Mouse (Mus musculus) lung, embryonic 15.5 days (tissue): ENCODE data around the gene Idh2. TPM values are rescaled to one million over a fixed set of nuclear protein-coding genes. Genes with fewer than 3 reads are reported as not detected.

Experiments
- ATAC-seq: fragments of 200-750 bp; cut with Nextera tagmentation; 2 replicates; pipeline ENCODE4 v1.8.0; 2017; ENCODE audit warnings: moderate number of reproducible peaks, borderline replicate concordance; ENCODE audit not compliant: low FRiP score, low TSS enrichment; ENCODE audit errors: extremely low read depth
- H3K27ac ChIP-seq: fragments of 300-500 bp; sonication (generic); 2 replicates; pipeline ENCODE4 v1.5.1; 2015; ENCODE audit warnings: moderate library complexity, mild to moderate bottlenecking, inconsistent platforms
- H3K27me3 ChIP-seq: fragments of 300-500 bp; sonication (generic); 2 replicates; pipeline ENCODE4 v1.6.1; 2015; ENCODE audit warnings: inconsistent platforms
- H3K36me3 ChIP-seq: fragments of 300-500 bp; sonication (generic); 2 replicates; pipeline ENCODE4 v1.6.1; 2015; ENCODE audit warnings: inconsistent platforms
- H3K4me1 ChIP-seq: fragments of 300-500 bp; sonication (generic); 2 replicates; pipeline ENCODE4 v1.6.1; 2015; ENCODE audit warnings: inconsistent platforms
- H3K4me2 ChIP-seq: fragments of 300-500 bp; sonication (generic); 2 replicates; pipeline ENCODE4 v1.6.1; 2015; ENCODE audit warnings: inconsistent platforms, mild to moderate bottlenecking, moderate library complexity
- H3K4me3 ChIP-seq: fragments of 300-500 bp; sonication (generic); 2 replicates; pipeline ENCODE4 v1.5.1; 2015; ENCODE audit warnings: mild to moderate bottlenecking, inconsistent platforms
- H3K9ac ChIP-seq: fragments of 300-500 bp; sonication (generic); 2 replicates; pipeline ENCODE4 v1.6.1; 2015; ENCODE audit warnings: inconsistent platforms
- H3K9me3 ChIP-seq: fragments of 300-500 bp; sonication (generic); 2 replicates; pipeline ENCODE4 v1.6.1; 2016; ENCODE audit warnings: inconsistent platforms
- WGBS: fragments of 180-500 bp; shearing (Covaris S2); methylation state at CpG from one replicate; pipeline ENCODE4 v1.1.7; 2015; 5-methylcytosine and 5-hydroxymethylcytosine counted together
- polyA plus RNA-seq: library from polyadenylated mRNA; unstranded; fragments of >200 nt; fragmentation: Nextera tagmentation; extraction: Ambion mirVana; gene quantifications from 2 replicates; pipeline ENCODE4 v1.2.1, GENCODE M21; 2015

Idh2 gene
- polyA plus RNA-seq, 1 experiment from 2014 or later: 692 TPM

- Histone ChIP-seq H3K27ac (peak overlapping the region; percentile 80), H3K9ac (no peak overlapping the region), H3K4me3 (no peak overlapping the region), H3K4me2 (peak overlapping the region; percentile 12; the same call in 1 of the 2 replicates), H3K36me3 (peaks cover 21% of the 10 kb centered on the region), H3K27me3 (no peaks in the 10 kb centered on the region), H3K4me1 (peaks cover 53% of the 10 kb centered on the region), H3K9me3 (no peaks in the 10 kb centered on the region)
- WGBS: 14% methylated on average over 14 of the region's 14 CpGs
- peak; percentile 62 for ATAC-seq
Measured at GRCm38 (mm10) chr7:80078792-80079301, 36.3 kb downstream of the Idh2 start.

GRCm38 (mm10) chr7:80077801-80078200 lies 37.4 kb downstream of the Idh2 start:
- WGBS: 31% methylated on average over 9 of the region's 9 CpGs
- H3K27me3 ChIP-seq: no peaks in the 10 kb centered on the region
- peak overlapping the region; percentile 80; the same call in 1 of the 2 replicates for H3K27ac ChIP-seq
- no peaks in the 10 kb centered on the region for H3K9me3 ChIP-seq
- H3K4me3 ChIP-seq: no peak overlapping the region
- peak; percentile 13; the same call in 1 of the 2 replicates for ATAC-seq
- H3K36me3 ChIP-seq: peaks cover 13% of the 10 kb centered on the region
- H3K4me2 ChIP-seq: no peak overlapping the region
- peaks cover 64% of the 10 kb centered on the region for H3K4me1 ChIP-seq
- H3K9ac ChIP-seq: no peak overlapping the region

- H3K9ac ChIP-seq: no peak overlapping the region
- 71% methylated on average over 6 of the region's 6 CpGs for WGBS
Measured at GRCm38 (mm10) chr7:80076961-80077716, 38.1 kb downstream of the Idh2 start.

GRCm38 (mm10) chr7:80075946-80076583 lies 39.1 kb downstream of the Idh2 start:
- Histone ChIP-seq H3K36me3 (no peaks in the 10 kb centered on the region), H3K4me1 (peaks cover 73% of the 10 kb centered on the region), H3K27me3 (no peaks in the 10 kb centered on the region), H3K4me3 (no peak overlapping the region), H3K27ac (peak overlapping the region; percentile 76), H3K4me2 (no peak overlapping the region), H3K9me3 (no peaks in the 10 kb centered on the region), H3K9ac (no peak overlapping the region)
- ATAC-seq: no peak
- WGBS: 30% methylated on average over 4 of the region's 4 CpGs

More at GRCm38 (mm10) chr7:80076961-80077716, 38.1 kb downstream of the Idh2 start:
- Histone ChIP-seq H3K27me3 (no peaks in the 10 kb centered on the region), H3K9me3 (no peaks in the 10 kb centered on the region), H3K4me1 (peaks cover 65% of the 10 kb centered on the region), H3K4me3 (no peak overlapping the region), H3K36me3 (peaks cover 7% of the 10 kb centered on the region; the same call in 1 of the 2 replicates), H3K27ac (0 out of 2 replicates have a peak overlapping the region, but pooled peaks have one; percentile 80), H3K4me2 (no peak overlapping the region)
- ATAC-seq: no peak

- WGBS: 36% methylated on average over 5 of the region's 5 CpGs
- H3K4me3 ChIP-seq: no peak overlapping the region
- ATAC-seq: peak; percentile 39; the same call in 1 of the 2 replicates
- no peaks in the 10 kb centered on the region for H3K9me3 ChIP-seq
- H3K4me2 ChIP-seq: 0 out of 2 replicates have a peak overlapping the region, but pooled peaks have one; percentile 7
- H3K36me3 ChIP-seq: no peaks in the 10 kb centered on the region
- peak overlapping the region; percentile 76 for H3K27ac ChIP-seq
- no peaks in the 10 kb centered on the region for H3K27me3 ChIP-seq
- H3K4me1 ChIP-seq: peaks cover 82% of the 10 kb centered on the region
- no peak overlapping the region for H3K9ac ChIP-seq
Measured at GRCm38 (mm10) chr7:80074921-80075441, 40.2 kb downstream of the Idh2 start.

- no peak overlapping the region for H3K27ac ChIP-seq
- peaks cover 88% of the 10 kb centered on the region for H3K4me1 ChIP-seq
- no peak for ATAC-seq
- no peak overlapping the region for H3K4me3 ChIP-seq
- no peak overlapping the region for H3K4me2 ChIP-seq
- H3K9me3 ChIP-seq: no peaks in the 10 kb centered on the region
- H3K27me3 ChIP-seq: no peaks in the 10 kb centered on the region
- WGBS: 60% methylated on average over 8 of the region's 8 CpGs
- H3K9ac ChIP-seq: no peak overlapping the region
- H3K36me3 ChIP-seq: no peaks in the 10 kb centered on the region
Measured at GRCm38 (mm10) chr7:80073506-80073905, 41.7 kb downstream of the Idh2 start.

GRCm38 (mm10) chr7:80072297-80072696 lies 42.9 kb downstream of the Idh2 start:
- H3K4me3 ChIP-seq: no peak overlapping the region
- H3K4me1 ChIP-seq: peaks cover 84% of the 10 kb centered on the region
- H3K9ac ChIP-seq: no peak overlapping the region
- no peaks in the 10 kb centered on the region for H3K9me3 ChIP-seq
- H3K27ac ChIP-seq: no peak overlapping the region
- WGBS: 64% methylated on average over 6 of the region's 6 CpGs
- ATAC-seq: no peak
- H3K4me2 ChIP-seq: no peak overlapping the region
- no peaks in the 10 kb centered on the region for H3K27me3 ChIP-seq
- H3K36me3 ChIP-seq: no peaks in the 10 kb centered on the region

- no peaks in the 10 kb centered on the region for H3K36me3 ChIP-seq
- H3K4me1 ChIP-seq: peaks cover 80% of the 10 kb centered on the region
- no peak overlapping the region for H3K4me3 ChIP-seq
- no peaks in the 10 kb centered on the region for H3K27me3 ChIP-seq
- no peak overlapping the region for H3K9ac ChIP-seq
- no peak for ATAC-seq
- no peak overlapping the region for H3K27ac ChIP-seq
- H3K9me3 ChIP-seq: no peaks in the 10 kb centered on the region
- 90% methylated on average over 9 of the region's 9 CpGs for WGBS
- H3K4me2 ChIP-seq: no peak overlapping the region
Measured at GRCm38 (mm10) chr7:80071209-80071608, 44.0 kb downstream of the Idh2 start.

- H3K27ac ChIP-seq: peak overlapping the region; percentile 72
- H3K4me1 ChIP-seq: peaks cover 66% of the 10 kb centered on the region
- peak; percentile 67 for ATAC-seq
- no peaks in the 10 kb centered on the region for H3K36me3 ChIP-seq
- H3K9ac ChIP-seq: no peak overlapping the region
- no peak overlapping the region for H3K4me3 ChIP-seq
- H3K9me3 ChIP-seq: no peaks in the 10 kb centered on the region
- 7% methylated on average over 13 of the region's 13 CpGs for WGBS
- peak overlapping the region; percentile 25; the same call in 1 of the 2 replicates for H3K4me2 ChIP-seq
- no peaks in the 10 kb centered on the region for H3K27me3 ChIP-seq
Measured at GRCm38 (mm10) chr7:80069615-80070327, 45.4 kb downstream of the Idh2 start.

- Histone ChIP-seq H3K27me3 (no peaks in the 10 kb centered on the region), H3K4me1 (peaks cover 62% of the 10 kb centered on the region), H3K9me3 (no peaks in the 10 kb centered on the region), H3K9ac (no peak overlapping the region), H3K4me2 (no peak overlapping the region), H3K36me3 (no peaks in the 10 kb centered on the region), H3K27ac (no peak overlapping the region), H3K4me3 (no peak overlapping the region)
- 64% methylated on average over 5 of the region's 7 CpGs for whole genome bisulfite sequencing
- no peak for ATAC-seq
Measured at GRCm38 (mm10) chr7:80068341-80068740, 46.9 kb downstream of the Idh2 start.

- Histone ChIP-seq H3K36me3 (no peaks in the 10 kb centered on the region), H3K27ac (peak overlapping the region; percentile 63)
- ATAC-seq: no peak
Measured at GRCm38 (mm10) chr7:80066675-80067455, 48.3 kb downstream of the Idh2 start.

More at GRCm38 (mm10) chr7:80066675-80067455, 48.3 kb downstream of the Idh2 start:
- Histone ChIP-seq H3K27me3 (no peaks in the 10 kb centered on the region), H3K9me3 (no peaks in the 10 kb centered on the region), H3K4me3 (no peak overlapping the region), H3K9ac (no peak overlapping the region), H3K4me2 (no peak overlapping the region), H3K4me1 (peaks cover 54% of the 10 kb centered on the region)
- 58% methylated on average over 13 of the region's 13 CpGs for WGBS
